Mouse (Mus musculus): ENCODE results near the gene Bcl9l.

The Bcl9l gene

GRCm38 (mm10) chr9:44497624-44498377, 15.2 kb downstream of the Bcl9l start:
- DNase-seq (ENCODE audit: low spot score in 2 of 2): peak in 1 of 2 experiments; percentile 23

- peak; percentile 84 for DNase-seq (ENCODE audit: low spot score in 2 of 2)
Measured at GRCm38 (mm10) chr9:44498421-44499355, 16.1 kb downstream of the Bcl9l start.

GRCm38 (mm10) chr9:44499356-44500162, 16.9 kb downstream of the Bcl9l start:
- DNase-seq (ENCODE audit: low spot score in 2 of 2): peak; percentile 44 to 45

- no peak for DNase-seq (ENCODE audit: low spot score in 2 of 2)
Measured at GRCm38 (mm10) chr9:44500163-44500533, 17.5 kb downstream of the Bcl9l start.

GRCm38 (mm10) chr9:44500638-44501175, 18.1 kb downstream of the Bcl9l start:
- DNase-seq (ENCODE audit: low spot score in 2 of 2): peak in 1 of 2 experiments; percentile 27

GRCm38 (mm10) chr9:44501206-44501879, 18.7 kb downstream of the Bcl9l start:
- DNase-seq (ENCODE audit: low spot score in 2 of 2): peak in 1 of 2 experiments; percentile 32

GRCm38 (mm10) chr9:44502006-44502405, 19.4 kb downstream of the Bcl9l start:
- peak; percentile 77 to 87 for DNase-seq (ENCODE audit: low spot score in 2 of 2)

GRCm38 (mm10) chr9:44504893-44505823, 22.5 kb downstream of the Bcl9l start:
- peak; percentile 52 to 61 for DNase-seq (ENCODE audit: low spot score in 2 of 2)

- no peak for DNase-seq (ENCODE audit: low spot score in 2 of 2)
Measured at GRCm38 (mm10) chr9:44505824-44506467, 23.3 kb downstream of the Bcl9l start.

GRCm38 (mm10) chr9:44506566-44506965, 23.9 kb downstream of the Bcl9l start:
- no peak for DNase-seq (ENCODE audit: low spot score in 2 of 2)

- no peak for DNase-seq (ENCODE audit: low spot score in 2 of 2)
Measured at GRCm38 (mm10) chr9:44507345-44507744, 24.7 kb downstream of the Bcl9l start.

- DNase-seq (ENCODE audit: low spot score in 2 of 2): no peak
Measured at GRCm38 (mm10) chr9:44508124-44508619, 25.5 kb downstream of the Bcl9l start.

- peak in 1 of 2 experiments; percentile 25 for DNase-seq (ENCODE audit: low spot score in 2 of 2)
Measured at GRCm38 (mm10) chr9:44508721-44509486, 26.3 kb downstream of the Bcl9l start.

- peak; percentile 86 for DNase-seq (ENCODE audit: low spot score in 2 of 2)
Measured at GRCm38 (mm10) chr9:44509487-44510354, 27.1 kb downstream of the Bcl9l start.

GRCm38 (mm10) chr9:44510355-44510871, 27.8 kb downstream of the Bcl9l start:
- DNase-seq (ENCODE audit: low spot score in 2 of 2): no peak

GRCm38 (mm10) chr9:44510872-44511601, 28.4 kb downstream of the Bcl9l start:
- peak; percentile 77 to 80 for DNase-seq (ENCODE audit: low spot score in 2 of 2)

All from right cerebral cortex, postnatal 10 days (tissue).